Mouse (Mus musculus) liver, postnatal 0 days (tissue): ENCODE data around the gene Kat2a. TPM values are rescaled to one million over a fixed set of nuclear protein-coding genes. Genes with fewer than 3 reads are reported as not detected.

Source experiments
- ATAC-seq: fragments of 200-750 bp; cut with Nextera tagmentation; 2 replicates; pipeline ENCODE4 v1.8.0; 2017; ENCODE audit warnings: mild to moderate bottlenecking, moderate library complexity
- DNase-seq: peaks from one replicate; pipeline ENCODE4 v3.0.0-alpha.2; 2016
- H3K27ac ChIP-seq: fragments of 300-500 bp; sonication (generic); 2 replicates; pipeline ENCODE4 v1.5.1; 2014; ENCODE audit warnings: antibody characterized with exemption, moderate library complexity, mild to moderate bottlenecking, low read depth
- H3K27me3 ChIP-seq: fragments of 300-500 bp; sonication (generic); 2 replicates; pipeline ENCODE4 v1.6.1; 2014; ENCODE audit warnings: low read length, control low read depth, mixed read lengths; ENCODE audit not compliant: insufficient read depth
- H3K36me3 ChIP-seq: fragments of 300-500 bp; sonication (generic); replicated peaks from 2 replicates; pipeline ENCODE4 v1.6.1; 2014; ENCODE audit warnings: mild to moderate bottlenecking, control low read depth, low read length, moderate library complexity, mixed read lengths; ENCODE audit not compliant: insufficient read depth
- H3K4me1 ChIP-seq: fragments of 300-500 bp; sonication (generic); 2 replicates; pipeline ENCODE4 v1.6.1; 2014; ENCODE audit warnings: antibody characterized with exemption, mild to moderate bottlenecking, control low read depth; ENCODE audit not compliant: insufficient read depth
- H3K4me2 ChIP-seq: fragments of 300-500 bp; sonication (generic); 2 replicates; pipeline ENCODE4 v1.6.1; 2014; ENCODE audit warnings: low read depth, mild to moderate bottlenecking, low read length, moderate library complexity, mixed read lengths
- H3K4me3 ChIP-seq: fragments of 300-500 bp; sonication (generic); 2 replicates; pipeline ENCODE4 v1.5.1; 2014; ENCODE audit warnings: low read depth, low read length
- H3K9ac ChIP-seq: fragments of 300-500 bp; sonication (generic); replicated peaks from 2 replicates; pipeline ENCODE4 v1.6.1; 2014; ENCODE audit warnings: mild to moderate bottlenecking, moderate library complexity
- H3K9me3 ChIP-seq: fragments of 300-500 bp; sonication (generic); 2 replicates; pipeline ENCODE4 v1.6.1; 2016; ENCODE audit warnings: mild to moderate bottlenecking, control low read depth, low read length, mixed read lengths
- CTCF ChIP-seq: sonication (generic); IDR thresholded peaks from 2 replicates; pipeline ENCODE4 v1.5.1; 2016; ENCODE audit warnings: antibody characterized with exemption, low read depth
- EP300 ChIP-seq: IDR thresholded peaks from 2 replicates; pipeline ENCODE4 v1.6.1; 2016; ENCODE audit warnings: antibody characterized with exemption, low read depth, mild to moderate bottlenecking
- WGBS: fragments of 180-500 bp; shearing (Covaris S2); extraction: QIAGEN DNeasy Blood & Tissue Kit; methylation state at CpG from one replicate; pipeline ENCODE4 v1.1.7; 2014; ENCODE audit not compliant: insufficient replicate concordance; 5-methylcytosine and 5-hydroxymethylcytosine counted together
- polyA plus RNA-seq: library from polyadenylated mRNA; unstranded; fragments of >200 nt; fragmentation: Nextera tagmentation; extraction: Ambion mirVana; gene quantifications from 2 replicates; pipeline ENCODE4 v1.2.1, GENCODE M21; 2015

The Kat2a gene
- polyA plus RNA-seq, 1 experiment from 2014 or later, result 9.2 TPM

- H3K4me1 ChIP-seq, result peaks cover 8% of the 10 kb centered on the region
- H3K4me3 ChIP-seq, result no peak overlapping the region
- H3K36me3 ChIP-seq, result no peaks in the 10 kb centered on the region; the same call in none of the 2 replicates
- H3K27me3 ChIP-seq, result peaks cover 5% of the 10 kb centered on the region; the same call in 1 of the 2 replicates
- 38% methylated on average over 5 of the region's 5 CpGs for WGBS
- DNase-seq (no peak), ATAC-seq (no peak)
- H3K9ac ChIP-seq, result no peak overlapping the region
- H3K4me2 ChIP-seq, result no peak overlapping the region
- no peaks in the 10 kb centered on the region for H3K9me3 ChIP-seq
- no peak overlapping the region for H3K27ac ChIP-seq
- TF ChIP-seq EP300, result no peak
- TF ChIP-seq CTCF, result no peak
Observed at GRCm38 (mm10) chr11:100693154-100693553, 19.1 kb downstream of the Kat2a start.

- no peak for DNase-seq
- Histone ChIP-seq H3K27ac (no peak within 1 kb of the TSS), H3K9me3 (no peaks in the 10 kb centered on the region), H3K27me3 (peaks cover 5% of the 10 kb centered on the region; the same call in 1 of the 2 replicates), H3K4me2 (peak within 1 kb of the TSS; percentile 67), H3K4me3 (peak within 1 kb of the TSS; percentile 32), H3K9ac (no peak within 1 kb of the TSS), H3K36me3 (no peaks in the 10 kb centered on the region; the same call in 1 of the 2 replicates), H3K4me1 (peaks cover 8% of the 10 kb centered on the region)
- 1% methylated on average over 23 of the region's 23 CpGs for WGBS
- TF ChIP-seq CTCF (no peak), EP300 (no peak)
- ATAC-seq, result no peak
Observed at GRCm38 (mm10) chr11:100692164-100692616, 20.1 kb downstream of the Kat2a start, which contains the start of gene Zfp385c. Gene Zfp385c, minus strand, starts transcription at chr11:100692455.

GRCm38 (mm10) chr11:100690389-100690788 is 21.9 kb downstream of the Kat2a start:
- Histone ChIP-seq H3K4me1 (peaks cover 8% of the 10 kb centered on the region), H3K36me3 (no peaks in the 10 kb centered on the region), H3K27ac (no peak overlapping the region), H3K4me2 (no peak overlapping the region), H3K9ac (no peak overlapping the region), H3K9me3 (no peaks in the 10 kb centered on the region), H3K4me3 (no peak overlapping the region), H3K27me3 (peaks cover 5% of the 10 kb centered on the region; the same call in 1 of the 2 replicates)
- TF ChIP-seq CTCF (no peak), EP300 (no peak)
- ATAC-seq, result no peak
- 68% methylated on average over 7 of the region's 7 CpGs for WGBS
- no peak for DNase-seq

- Histone ChIP-seq H3K27ac (no peak overlapping the region), H3K9ac (no peak overlapping the region), H3K4me1 (peaks cover 8% of the 10 kb centered on the region), H3K9me3 (no peaks in the 10 kb centered on the region), H3K4me3 (no peak overlapping the region), H3K27me3 (peaks cover 5% of the 10 kb centered on the region; the same call in 1 of the 2 replicates), H3K36me3 (no peaks in the 10 kb centered on the region), H3K4me2 (no peak overlapping the region)
- DNase-seq (no peak), ATAC-seq (no peak)
- 67% methylated on average over 4 of the region's 4 CpGs for WGBS
- TF ChIP-seq CTCF (no peak), EP300 (no peak)
Observed at GRCm38 (mm10) chr11:100688443-100688842, 23.8 kb downstream of the Kat2a start.

GRCm38 (mm10) chr11:100687265-100687664 is 25.0 kb downstream of the Kat2a start:
- TF ChIP-seq EP300 (no peak), CTCF (no peak)
- peaks cover 5% of the 10 kb centered on the region; the same call in 1 of the 2 replicates for H3K27me3 ChIP-seq
- H3K27ac ChIP-seq, result no peak overlapping the region
- H3K9ac ChIP-seq, result no peak overlapping the region
- WGBS, result 73% methylated on average over 7 of the region's 7 CpGs
- H3K9me3 ChIP-seq, result no peaks in the 10 kb centered on the region
- peaks cover 5% of the 10 kb centered on the region for H3K4me1 ChIP-seq
- H3K4me2 ChIP-seq, result no peak overlapping the region
- ATAC-seq (no peak), DNase-seq (no peak)
- no peak overlapping the region for H3K4me3 ChIP-seq
- H3K36me3 ChIP-seq, result no peaks in the 10 kb centered on the region

- ATAC-seq, result no peak
Observed at GRCm38 (mm10) chr11:100685371-100685770, 26.9 kb downstream of the Kat2a start.

More at GRCm38 (mm10) chr11:100685371-100685770, 26.9 kb downstream of the Kat2a start:
- Histone ChIP-seq H3K9me3 (no peaks in the 10 kb centered on the region), H3K9ac (no peak overlapping the region), H3K4me2 (no peak overlapping the region), H3K4me1 (no peaks in the 10 kb centered on the region), H3K4me3 (no peak overlapping the region), H3K36me3 (no peaks in the 10 kb centered on the region), H3K27ac (no peak overlapping the region), H3K27me3 (no peaks in the 10 kb centered on the region)
- 69% methylated on average over 3 of the region's 3 CpGs for WGBS
- no peak for TF ChIP-seq EP300
- no peak for DNase-seq
